Comparison of ENCODE assay signal across 16 mouse cellular contexts in the genomic region with DNA sequence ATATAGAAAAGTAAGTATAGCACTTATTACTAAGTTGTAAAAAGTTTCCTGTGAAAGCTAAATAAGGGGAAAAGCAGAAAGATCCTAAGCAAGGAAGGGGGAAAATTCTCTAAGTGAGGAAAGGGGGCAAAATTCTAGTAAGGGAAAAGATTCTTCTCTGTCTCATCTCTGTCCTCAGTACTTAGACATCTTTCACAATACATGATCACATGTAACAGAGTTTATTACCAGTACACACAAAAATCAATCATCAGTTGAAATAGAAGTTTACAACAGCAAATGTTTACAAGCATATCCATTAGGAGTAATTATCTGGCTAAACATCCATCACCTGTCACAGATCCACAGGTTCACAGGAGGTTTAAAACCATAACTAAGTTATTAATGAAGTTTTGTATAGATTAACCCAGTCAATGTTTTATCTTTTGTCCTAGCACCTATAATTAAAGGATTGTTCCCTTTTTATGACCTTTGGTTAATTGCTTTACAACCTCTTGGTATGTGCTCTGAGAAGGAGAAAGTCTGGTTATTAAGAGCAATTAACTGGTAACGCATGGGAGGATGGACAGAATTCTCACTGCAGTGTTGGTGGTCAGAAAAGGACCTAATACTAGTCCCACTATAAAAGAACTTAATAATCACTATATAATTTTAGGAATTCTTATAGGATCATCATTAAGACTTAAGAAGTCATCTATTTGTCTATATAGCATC.
"Had no signal": no experiment of that assay in that cellular context is flagged by ENCODE, and none has a peak within 500 bp of the region (broad histone marks: within the 10 kb centered on the region; RNA-seq: fewer than 3 reads in every experiment).

No protein-coding gene starts in this region.

- H3K27me3 ChIP-seq: neural tube, embryonic 13.5 days; neural tube, embryonic 15.5 days; stomach, embryonic 15.5 days had no signal

- H3K9ac ChIP-seq: neural tube, embryonic 13.5 days; neural tube, embryonic 15.5 days; stomach, embryonic 15.5 days had no signal

- H3K4me3 ChIP-seq: neural tube, embryonic 13.5 days; neural tube, embryonic 15.5 days; stomach, embryonic 15.5 days had no signal

- H3K36me3 ChIP-seq: neural tube, embryonic 13.5 days; neural tube, embryonic 15.5 days; stomach, embryonic 15.5 days had no signal

- H3K9me3 ChIP-seq: neural tube, embryonic 13.5 days; neural tube, embryonic 15.5 days; stomach, embryonic 15.5 days had no signal

- DNase-seq: retina, postnatal 1 day; right cerebral cortex, adult 18-20 months; right cerebral cortex, postnatal 14 days; right cerebral cortex, postnatal 25 days; right cerebral cortex, postnatal 4 days; spleen, adult 18-20 months; thymus, adult 18-20 months; thymus, adult 2 months; thymus, postnatal 14 days; thymus, postnatal 25 days; thymus, postnatal 36 days; thymus, postnatal 4 days had no signal

- H3K4me1 ChIP-seq: neural tube, embryonic 13.5 days; neural tube, embryonic 15.5 days; stomach, embryonic 15.5 days had no signal

- H3K4me2 ChIP-seq: neural tube, embryonic 13.5 days; neural tube, embryonic 15.5 days; stomach, embryonic 15.5 days had no signal

- H3K27ac ChIP-seq: neural tube, embryonic 13.5 days; neural tube, embryonic 15.5 days; stomach, embryonic 15.5 days; stomach, postnatal 0 days had no signal
